Mouse (Mus musculus) heart, adult 2 months (tissue): ENCODE measurements around the gene Fam24b.

Experiments
- CTCF ChIP-seq: fragments of 200-600 bp; IDR thresholded peaks from 2 replicates; pipeline ENCODE4 v1.8.1; 2022; ENCODE audit warnings: antibody characterized with exemption, mild to moderate bottlenecking, moderate library complexity
- EP300 ChIP-seq: fragments of 200-500 bp; IDR thresholded peaks from 2 replicates; pipeline ENCODE4 v1.6.1; 2011; ENCODE audit warnings: low read depth, low read length, control low read depth; ENCODE audit not compliant: insufficient read depth
- POLR2A ChIP-seq: fragments of 200-500 bp; IDR thresholded peaks from 2 replicates; pipeline ENCODE4 v1.6.1; 2011; ENCODE audit warnings: mild to moderate bottlenecking, low read depth, low read length, control low read depth; ENCODE audit not compliant: insufficient read depth

- TF ChIP-seq POLR2A, result no peak
- no peak for TF ChIP-seq CTCF
- TF ChIP-seq EP300, result no peak
These were observed 34.8 kb upstream of the Fam24b start for GRCm38 (mm10) chr7:131364131-131364530.
